Mouse (Mus musculus): ENCODE results near the gene Tmem160. TPM values are rescaled to one million over a fixed set of nuclear protein-coding genes. Genes with fewer than 3 reads are reported as not detected.

The Tmem160 gene
- polyA plus RNA-seq, 1 experiment from 2014 or later = 86.9 TPM

DNA sequence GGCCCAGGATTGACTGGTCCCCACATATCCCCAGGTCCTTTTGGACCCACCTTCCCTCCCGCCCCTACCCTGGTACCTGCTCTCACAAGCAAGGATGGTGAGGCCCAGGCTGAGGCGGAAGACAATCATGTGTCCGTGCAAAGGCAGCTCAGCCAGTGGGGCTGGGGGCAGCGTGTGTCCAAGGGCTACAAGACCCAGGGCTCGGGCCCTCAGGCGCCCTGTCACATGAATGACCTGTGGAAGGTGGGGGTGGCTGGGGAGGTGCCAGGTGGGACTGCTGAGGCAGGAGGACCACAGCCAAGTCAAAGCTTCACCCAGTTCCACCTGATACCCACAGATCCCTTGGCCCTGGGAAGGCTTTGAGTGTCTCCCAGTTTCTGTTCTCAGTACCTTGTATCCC, 9.1 kb downstream of the Tmem160 start:
- Histone ChIP-seq H3K27ac (ENCODE audit: low read depth, low read length) (no peak overlapping the region), H3K36me3 (ENCODE audit: control insufficient read depth, insufficient read depth, low read length) (no peaks in the 10 kb centered on the region), H3K4me1 (ENCODE audit: control insufficient read depth, insufficient read depth, low read depth, low read length) (no peaks in the 10 kb centered on the region), H3K27me3 (replicated peaks; ENCODE audit: control insufficient read depth, insufficient read depth, low read length) (peaks cover 6% of the 10 kb centered on the region; the same call in 1 of the 2 replicates), H3K4me2 (ENCODE audit: low read length) (no peak overlapping the region), H3K9me3 (ENCODE audit: control insufficient read depth, low read length) (no peaks in the 10 kb centered on the region), H3K4me3 (ENCODE audit: low read length) (no peak overlapping the region), H3K9ac (ENCODE audit: low read depth, low read length) (no peak overlapping the region)
- WGBS = 85% methylated on average over 6 of the region's 6 CpGs
- no peak for ATAC-seq

DNA sequence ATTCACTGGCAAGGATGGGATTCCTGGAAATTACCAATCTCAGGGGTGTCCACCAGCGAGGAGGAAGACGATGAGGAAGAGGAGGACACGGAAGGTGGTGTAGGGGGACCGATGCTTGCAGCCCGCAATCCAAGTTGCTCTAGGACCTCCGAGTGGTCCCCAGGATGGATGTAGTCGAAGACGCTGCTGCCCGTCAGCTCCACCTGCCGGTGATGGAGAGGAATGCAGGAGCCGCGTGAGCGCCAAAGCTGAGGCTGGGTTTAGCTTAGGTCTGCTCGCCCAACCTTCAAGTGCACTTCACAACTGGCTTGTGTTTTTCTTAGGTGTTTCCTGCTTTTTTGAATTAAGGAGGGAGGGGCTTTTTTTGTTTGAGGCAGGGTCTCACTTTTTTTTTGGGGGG, 10.6 kb downstream of the Tmem160 start:
- no peak for ATAC-seq
- Histone ChIP-seq H3K4me3 (ENCODE audit: low read length) (no peak overlapping the region), H3K27me3 (replicated peaks; ENCODE audit: control insufficient read depth, insufficient read depth, low read length) (peaks cover 6% of the 10 kb centered on the region), H3K4me2 (ENCODE audit: low read length) (no peak overlapping the region), H3K27ac (ENCODE audit: low read depth, low read length) (no peak overlapping the region), H3K9ac (ENCODE audit: low read depth, low read length) (no peak overlapping the region), H3K36me3 (ENCODE audit: control insufficient read depth, insufficient read depth, low read length) (no peaks in the 10 kb centered on the region), H3K4me1 (ENCODE audit: control insufficient read depth, insufficient read depth, low read depth, low read length) (no peaks in the 10 kb centered on the region), H3K9me3 (ENCODE audit: control insufficient read depth, low read length) (no peaks in the 10 kb centered on the region)
- 1% methylated on average over 14 of the region's 14 CpGs for WGBS

DNA sequence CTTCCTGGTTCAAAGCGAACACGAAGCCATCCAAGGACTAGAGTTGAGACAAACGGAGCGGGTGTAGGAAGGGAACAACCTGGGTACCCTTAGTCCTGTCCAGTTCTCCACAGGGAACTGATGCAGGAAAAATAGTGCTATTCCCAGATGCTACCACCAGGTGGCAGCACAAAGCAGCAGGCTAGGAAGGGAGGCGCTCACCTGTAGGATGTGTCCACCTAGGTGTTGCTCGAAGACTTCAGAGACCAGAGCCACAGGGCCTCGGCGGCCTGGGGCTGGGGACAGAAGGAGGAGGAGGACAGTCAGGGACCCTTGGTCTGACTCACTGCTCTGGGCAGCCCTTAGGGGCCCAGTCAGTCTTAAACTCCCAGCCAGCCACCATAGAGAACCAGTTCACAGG, 12.6 kb downstream of the Tmem160 start:
- peak; percentile 40 for ATAC-seq
- H3K9me3 ChIP-seq (ENCODE audit: control insufficient read depth, low read length) = no peaks in the 10 kb centered on the region
- 13% methylated on average over 8 of the region's 8 CpGs for WGBS

DNA sequence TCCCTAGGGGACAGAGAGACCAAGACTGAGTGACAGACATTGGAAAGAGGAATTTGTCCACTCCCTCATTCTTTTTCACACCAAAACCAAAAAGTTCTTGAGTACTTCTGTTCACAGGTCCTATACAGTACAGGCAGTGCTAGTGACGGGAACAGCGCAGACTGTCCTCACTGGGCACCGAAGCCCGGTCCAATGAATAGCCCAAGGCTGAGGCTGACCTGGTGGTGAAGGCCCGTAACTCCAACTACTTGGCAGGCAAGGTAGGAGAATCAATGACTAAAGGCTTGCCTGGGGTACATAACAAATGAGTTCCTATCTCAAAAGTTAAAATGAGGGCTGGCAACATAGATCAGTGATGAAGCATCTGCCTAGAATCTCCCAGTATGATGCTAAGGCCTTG, 13.0 kb downstream of the Tmem160 start:
- Histone ChIP-seq H3K27ac (ENCODE audit: low read depth, low read length) (no peak overlapping the region), H3K4me2 (ENCODE audit: low read length) (no peak overlapping the region), H3K36me3 (ENCODE audit: control insufficient read depth, insufficient read depth, low read length) (no peaks in the 10 kb centered on the region), H3K4me3 (ENCODE audit: low read length) (no peak overlapping the region), H3K4me1 (ENCODE audit: control insufficient read depth, insufficient read depth, low read depth, low read length) (no peaks in the 10 kb centered on the region), H3K9me3 (ENCODE audit: control insufficient read depth, low read length) (no peaks in the 10 kb centered on the region), H3K9ac (ENCODE audit: low read depth, low read length) (no peak overlapping the region), H3K27me3 (replicated peaks; ENCODE audit: control insufficient read depth, insufficient read depth, low read length) (peaks cover 7% of the 10 kb centered on the region)
- 0 out of 2 replicates have a peak, but pooled peaks have one; percentile 19 for ATAC-seq
- WGBS = 90% methylated on average over 5 of the region's 5 CpGs

More for the DNA sequence above, 12.6 kb downstream of the Tmem160 start:
- no peaks in the 10 kb centered on the region for H3K36me3 ChIP-seq (ENCODE audit: control insufficient read depth, insufficient read depth, low read length)
- H3K27me3 ChIP-seq (replicated peaks; ENCODE audit: control insufficient read depth, insufficient read depth, low read length) = peaks cover 10% of the 10 kb centered on the region
- no peaks in the 10 kb centered on the region for H3K4me1 ChIP-seq (ENCODE audit: control insufficient read depth, insufficient read depth, low read depth, low read length)
- H3K4me2 ChIP-seq (ENCODE audit: low read length) = no peak overlapping the region
- H3K4me3 ChIP-seq (ENCODE audit: low read length) = no peak overlapping the region
- H3K9ac ChIP-seq (ENCODE audit: low read depth, low read length) = no peak overlapping the region
- H3K27ac ChIP-seq (ENCODE audit: low read depth, low read length) = no peak overlapping the region

DNA sequence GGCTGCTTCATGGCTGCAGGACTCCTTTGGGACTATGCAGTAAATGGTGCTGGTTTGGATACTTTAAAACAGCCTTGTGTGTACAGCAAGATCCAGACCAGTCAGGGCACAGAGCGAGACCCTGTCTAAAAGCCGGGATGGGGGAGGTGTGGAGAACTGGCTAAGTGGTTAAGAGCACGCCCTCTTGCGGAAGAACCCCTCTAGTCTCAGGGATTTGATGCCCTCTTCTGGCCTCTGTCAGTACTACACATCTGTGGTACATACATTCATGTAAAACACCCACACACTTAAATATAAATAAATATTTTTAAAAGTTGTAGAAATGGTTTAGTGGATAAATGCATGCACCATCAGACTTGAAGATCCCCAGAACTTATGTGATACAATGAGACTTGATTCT, 14.0 kb downstream of the Tmem160 start:
- Histone ChIP-seq H3K9me3 (ENCODE audit: control insufficient read depth, low read length) (no peaks in the 10 kb centered on the region), H3K36me3 (ENCODE audit: control insufficient read depth, insufficient read depth, low read length) (no peaks in the 10 kb centered on the region), H3K4me2 (ENCODE audit: low read length) (no peak overlapping the region), H3K4me3 (ENCODE audit: low read length) (no peak overlapping the region), H3K27ac (ENCODE audit: low read depth, low read length) (no peak overlapping the region), H3K4me1 (ENCODE audit: control insufficient read depth, insufficient read depth, low read depth, low read length) (no peaks in the 10 kb centered on the region), H3K9ac (ENCODE audit: low read depth, low read length) (no peak overlapping the region), H3K27me3 (replicated peaks; ENCODE audit: control insufficient read depth, insufficient read depth, low read length) (peaks cover 10% of the 10 kb centered on the region)
- no peak for ATAC-seq
- WGBS = 68% methylated on average over 4 of the region's 4 CpGs

DNA sequence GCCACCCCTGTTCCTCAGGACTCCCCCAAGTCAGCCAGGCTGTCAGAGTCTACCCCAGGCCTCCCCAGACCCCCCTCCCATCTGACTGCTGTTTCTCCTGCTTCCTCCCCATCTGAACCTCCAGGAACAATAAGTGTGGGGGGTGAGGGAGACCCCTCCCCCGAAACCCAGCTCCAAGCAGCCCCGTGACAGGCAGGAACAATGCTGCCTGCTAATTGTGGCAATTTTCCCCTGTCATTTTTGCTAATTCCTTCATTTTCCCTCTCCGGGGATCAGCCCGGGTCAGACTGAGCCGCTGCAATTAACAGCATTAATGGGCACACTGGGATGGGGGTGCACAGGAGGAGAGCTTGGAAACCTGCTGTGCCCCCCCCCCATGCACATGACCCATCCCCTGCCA, 15.5 kb downstream of the Tmem160 start:
- peaks cover 7% of the 10 kb centered on the region for H3K27me3 ChIP-seq (replicated peaks; ENCODE audit: control insufficient read depth, insufficient read depth, low read length)
- no peak for ATAC-seq
- 29% methylated on average over 5 of the region's 5 CpGs for WGBS
- H3K9me3 ChIP-seq (ENCODE audit: control insufficient read depth, low read length) = no peaks in the 10 kb centered on the region
- no peak overlapping the region for H3K9ac ChIP-seq (ENCODE audit: low read depth, low read length)
- H3K36me3 ChIP-seq (ENCODE audit: control insufficient read depth, insufficient read depth, low read length) = no peaks in the 10 kb centered on the region
- no peak overlapping the region for H3K4me2 ChIP-seq (ENCODE audit: low read length)
- H3K4me3 ChIP-seq (ENCODE audit: low read length) = no peak overlapping the region
- no peaks in the 10 kb centered on the region; the same call in 1 of the 2 replicates for H3K4me1 ChIP-seq (ENCODE audit: control insufficient read depth, insufficient read depth, low read depth, low read length)
- H3K27ac ChIP-seq (ENCODE audit: low read depth, low read length) = no peak overlapping the region

DNA sequence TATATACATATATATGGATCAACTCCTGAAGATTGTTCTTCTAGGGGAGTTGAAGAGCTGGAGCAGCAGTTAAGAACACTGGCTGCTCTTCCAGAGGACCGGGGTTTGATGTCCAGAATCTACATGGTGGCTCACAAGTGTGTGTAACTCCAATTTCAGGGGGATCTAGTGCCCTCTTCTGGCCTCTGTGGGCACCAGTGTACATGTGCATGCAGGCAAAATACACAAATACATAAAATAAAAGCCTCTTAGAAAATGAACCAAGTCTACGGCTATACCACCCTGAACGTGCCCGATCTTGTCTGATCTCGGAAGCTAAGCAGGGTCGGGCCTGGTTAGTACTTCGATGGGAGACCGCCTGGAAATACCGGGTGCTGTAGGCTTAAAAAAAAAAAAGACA, 19.0 kb downstream of the Tmem160 start:
- no peaks in the 10 kb centered on the region for H3K36me3 ChIP-seq (ENCODE audit: control insufficient read depth, insufficient read depth, low read length)
- no peaks in the 10 kb centered on the region for H3K9me3 ChIP-seq (ENCODE audit: control insufficient read depth, low read length)
- no peak overlapping the region for H3K9ac ChIP-seq (ENCODE audit: low read depth, low read length)
- no peak overlapping the region for H3K27ac ChIP-seq (ENCODE audit: low read depth, low read length)
- peaks cover 18% of the 10 kb centered on the region for H3K4me1 ChIP-seq (ENCODE audit: control insufficient read depth, insufficient read depth, low read depth, low read length)
- peaks cover 38% of the 10 kb centered on the region for H3K27me3 ChIP-seq (replicated peaks; ENCODE audit: control insufficient read depth, insufficient read depth, low read length)
- H3K4me3 ChIP-seq (ENCODE audit: low read length) = no peak overlapping the region
- no peak overlapping the region for H3K4me2 ChIP-seq (ENCODE audit: low read length)
- ATAC-seq = no peak
- 38% methylated on average over 9 of the region's 9 CpGs for WGBS

DNA sequence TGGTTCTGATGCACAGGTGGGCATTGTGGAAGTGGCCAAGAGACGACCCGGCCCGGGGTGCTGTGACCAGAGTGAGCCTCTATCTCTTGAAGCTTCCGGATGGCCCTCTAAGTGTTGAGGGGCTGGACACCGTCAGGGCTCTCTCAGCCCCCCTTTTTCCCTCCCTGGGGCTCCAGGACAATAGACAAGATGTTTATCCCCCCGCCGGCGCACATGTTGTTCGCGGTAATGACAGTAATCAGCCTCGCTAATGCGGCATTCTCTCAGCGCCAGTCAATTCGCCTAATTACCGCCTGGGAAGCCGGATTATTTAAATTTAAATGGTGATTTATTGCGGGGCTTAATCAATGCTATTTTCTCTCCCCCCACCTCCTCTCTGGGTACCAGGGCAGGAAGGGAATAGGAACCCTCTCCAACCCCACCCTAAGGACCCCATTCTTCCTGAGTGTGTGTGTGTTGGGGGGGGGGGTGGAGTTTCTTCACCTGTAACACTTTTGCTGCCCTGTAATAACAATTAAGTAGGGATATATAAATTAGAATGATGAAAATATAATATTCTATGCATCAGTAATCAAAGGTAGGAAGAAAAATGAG, 19.6 kb downstream of the Tmem160 start:
- Histone ChIP-seq H3K27me3 (replicated peaks; ENCODE audit: control insufficient read depth, insufficient read depth, low read length) (peaks cover 45% of the 10 kb centered on the region), H3K9me3 (ENCODE audit: control insufficient read depth, low read length) (no peaks in the 10 kb centered on the region), H3K4me2 (ENCODE audit: low read length) (peak overlapping the region; percentile 30), H3K36me3 (ENCODE audit: control insufficient read depth, insufficient read depth, low read length) (no peaks in the 10 kb centered on the region), H3K27ac (ENCODE audit: low read depth, low read length) (no peak overlapping the region), H3K9ac (ENCODE audit: low read depth, low read length) (no peak overlapping the region), H3K4me3 (ENCODE audit: low read length) (no peak overlapping the region), H3K4me1 (ENCODE audit: control insufficient read depth, insufficient read depth, low read depth, low read length) (peaks cover 18% of the 10 kb centered on the region)
- ATAC-seq = no peak
- 5% methylated on average over 17 of the region's 17 CpGs for WGBS

DNA sequence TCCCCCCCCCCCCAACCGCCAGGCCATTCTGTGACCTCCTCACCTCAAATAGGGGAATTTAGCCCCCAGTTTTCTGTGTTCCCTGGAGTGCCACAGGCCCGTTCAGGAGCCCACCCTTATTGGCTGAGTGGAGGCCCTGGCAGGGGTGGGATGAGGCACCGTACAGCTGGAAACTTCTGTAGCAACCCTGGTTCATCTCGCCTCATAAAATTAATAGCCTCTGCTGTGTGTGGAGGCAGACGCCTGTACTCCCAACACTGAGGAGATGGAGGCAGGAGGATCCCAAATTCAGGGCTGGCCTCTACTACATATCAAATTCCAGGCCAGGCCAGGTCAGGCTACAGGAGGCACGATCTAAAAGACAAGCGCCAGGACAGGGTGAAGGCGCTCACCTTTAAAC, 21.3 kb downstream of the Tmem160 start:
- 52% methylated on average over 8 of the region's 8 CpGs for WGBS
- H3K4me3 ChIP-seq (ENCODE audit: low read length) = no peak overlapping the region
- no peak for ATAC-seq
- no peaks in the 10 kb centered on the region for H3K36me3 ChIP-seq (ENCODE audit: control insufficient read depth, insufficient read depth, low read length)
- no peak overlapping the region for H3K9ac ChIP-seq (ENCODE audit: low read depth, low read length)
- H3K27ac ChIP-seq (ENCODE audit: low read depth, low read length) = no peak overlapping the region
- H3K4me1 ChIP-seq (ENCODE audit: control insufficient read depth, insufficient read depth, low read depth, low read length) = peaks cover 18% of the 10 kb centered on the region
- H3K9me3 ChIP-seq (ENCODE audit: control insufficient read depth, low read length) = no peaks in the 10 kb centered on the region
- peaks cover 48% of the 10 kb centered on the region for H3K27me3 ChIP-seq (replicated peaks; ENCODE audit: control insufficient read depth, insufficient read depth, low read length)
- no peak overlapping the region for H3K4me2 ChIP-seq (ENCODE audit: low read length)
